Mouse (Mus musculus) adrenal gland, postnatal 36 days (tissue): ENCODE results near the gene Tmem274. TPM values are rescaled to one million over a fixed set of nuclear protein-coding genes. Genes with fewer than 3 reads are reported as not detected.
"Not testable (repeated sequence)": the region's sequence is repeated elsewhere in the genome, so short reads cannot be mapped to it uniquely, and the experiment has no call there.

Source experiments
- DNase-seq, 2 experiments: peaks; one replicate each; pipeline ENCODE4 v3.0.0; 2021; ENCODE audit warnings: mixed read lengths in 1 of 2
- long read RNA-seq, 2 experiments: library from polyadenylated mRNA; stranded (forward); transcript quantifications; one replicate each; pipeline ENCODE4 v2.0.0; 2021; ENCODE audit warnings: borderline sequencing depth in 2 of 2
- total RNA-seq, 2 experiments: library from RNA; stranded (reverse); gene quantifications; 2 replicates each; pipeline ENCODE4 v1.2.3; 2021

The Tmem274 gene
- total RNA-seq, result not detected
- long read RNA-seq, experiment 1, result 0 reads
- long read RNA-seq, experiment 2, result 0 reads

DNA sequence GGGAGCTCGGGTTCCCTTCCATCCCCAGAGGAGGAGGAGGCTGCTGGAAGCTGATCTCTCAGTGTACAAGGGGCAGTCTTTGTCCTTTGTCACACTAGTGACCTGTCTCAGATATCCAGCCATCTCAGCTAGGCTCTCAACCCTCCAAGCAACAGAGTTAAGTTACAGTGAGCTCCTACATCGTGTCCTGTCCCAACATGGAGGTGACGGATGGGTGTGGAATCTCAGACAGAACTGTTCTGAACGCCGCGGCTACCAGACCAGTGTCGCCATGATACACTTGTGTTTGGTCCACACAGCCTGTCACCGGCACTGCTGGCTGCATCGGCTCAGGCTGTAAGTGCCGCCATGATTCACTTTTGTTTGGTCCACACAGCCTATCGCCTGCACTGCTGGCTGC, at the start of gene Tmem274:
Tmem274 (plus strand) TSS at position 301 of the 400 bp plus-strand sequence.
- DNase-seq, result no peak

DNA sequence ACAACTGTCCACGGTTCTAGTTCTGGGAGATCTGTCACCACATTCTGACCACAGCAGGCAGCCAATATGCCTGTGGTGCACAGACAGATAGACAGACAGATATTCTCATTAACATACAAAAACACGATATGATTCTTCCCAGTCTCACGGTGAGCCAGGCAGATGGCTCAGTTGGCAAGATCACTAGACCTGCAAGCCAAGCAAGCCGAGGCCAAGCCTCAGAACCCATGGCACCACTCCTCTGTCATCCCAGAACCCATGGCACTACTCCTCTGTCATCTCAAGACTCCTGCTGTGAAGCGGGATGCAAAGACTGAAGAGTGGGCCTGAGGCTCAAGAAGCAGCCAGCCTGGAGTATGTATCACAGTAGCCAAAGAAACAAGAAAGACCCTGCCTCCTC, 47.6 kb upstream of the Tmem274 start:
- DNase-seq, result no peak

DNA sequence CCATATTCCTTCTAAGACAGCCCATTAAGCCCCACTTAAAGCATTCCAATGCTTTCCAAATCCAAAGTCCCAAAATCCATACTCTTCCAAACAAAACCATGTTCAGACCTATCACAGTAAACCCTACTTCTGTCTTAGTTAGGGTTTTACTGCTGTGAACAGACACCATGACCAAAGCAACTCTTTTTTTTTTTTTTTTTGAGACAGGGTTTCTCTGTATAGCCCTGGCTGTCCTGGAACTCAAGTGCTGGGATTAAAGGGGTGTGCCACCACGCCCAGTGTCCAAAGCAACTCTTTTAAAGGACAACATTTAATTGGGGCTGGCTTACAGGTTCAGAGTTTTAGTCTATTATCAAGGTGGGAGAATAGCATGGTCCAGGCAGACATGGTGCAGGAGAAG, 45.3 kb upstream of the Tmem274 start:
- DNase-seq, result not testable (repeated sequence)

DNA sequence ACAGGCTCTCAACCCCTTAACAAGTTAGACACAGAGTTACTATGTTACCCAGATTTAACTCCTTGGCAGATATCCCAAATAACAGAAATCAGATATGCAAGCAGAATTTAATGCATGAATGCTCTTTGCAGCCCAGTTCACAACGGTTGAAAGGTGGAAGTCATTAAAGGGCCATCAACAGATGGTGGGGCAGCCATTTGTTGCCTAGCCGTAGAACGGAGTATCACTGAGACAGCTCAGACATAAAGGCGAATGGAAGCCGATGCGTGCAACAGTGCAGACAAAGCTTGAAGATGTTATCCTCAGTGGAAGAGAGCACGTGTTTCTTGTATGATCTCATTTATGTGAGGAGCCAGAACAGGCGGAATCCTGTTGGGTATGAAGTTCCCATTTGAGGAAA, 36.6 kb upstream of the Tmem274 start:
- DNase-seq, result no peak

DNA sequence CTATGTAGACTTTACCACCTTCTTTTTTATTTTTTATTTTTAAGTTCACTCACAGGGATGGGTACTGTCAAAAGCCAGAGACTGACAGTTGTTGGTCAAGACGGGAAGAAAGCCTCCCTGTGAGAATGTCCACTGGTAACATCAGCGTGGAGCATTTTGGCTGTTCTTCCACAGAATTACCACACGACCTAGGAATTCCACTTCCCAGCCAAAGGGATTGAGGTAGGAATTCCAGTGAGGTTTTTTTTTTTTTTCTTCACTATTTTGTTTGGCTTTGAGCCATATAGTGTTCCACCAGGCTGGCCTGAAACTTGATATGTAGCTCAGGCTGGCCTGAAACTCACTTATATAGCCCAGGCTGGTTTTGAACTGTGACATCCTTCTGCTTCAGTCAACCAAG, 34.7 kb upstream of the Tmem274 start:
- DNase-seq, result no peak

DNA sequence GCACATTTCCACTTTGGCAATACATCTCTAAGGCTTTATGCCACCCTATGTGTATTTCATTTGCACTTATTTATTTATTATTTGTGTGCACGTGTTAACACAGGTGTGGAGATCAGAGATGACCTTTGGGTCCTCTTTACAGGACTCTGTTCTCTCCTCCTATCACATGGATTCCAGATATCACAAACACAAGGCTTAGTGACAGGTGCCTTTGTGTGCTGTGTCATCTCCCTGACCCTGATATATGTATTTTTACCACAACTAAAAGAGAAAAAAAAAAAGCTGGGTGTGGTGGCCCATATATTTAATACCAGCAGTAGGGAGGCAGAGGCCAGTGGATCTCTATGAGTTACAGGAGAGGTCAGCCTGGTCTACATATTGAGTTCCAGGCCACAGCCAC, 32.7 kb upstream of the Tmem274 start:
- DNase-seq, result no peak

DNA sequence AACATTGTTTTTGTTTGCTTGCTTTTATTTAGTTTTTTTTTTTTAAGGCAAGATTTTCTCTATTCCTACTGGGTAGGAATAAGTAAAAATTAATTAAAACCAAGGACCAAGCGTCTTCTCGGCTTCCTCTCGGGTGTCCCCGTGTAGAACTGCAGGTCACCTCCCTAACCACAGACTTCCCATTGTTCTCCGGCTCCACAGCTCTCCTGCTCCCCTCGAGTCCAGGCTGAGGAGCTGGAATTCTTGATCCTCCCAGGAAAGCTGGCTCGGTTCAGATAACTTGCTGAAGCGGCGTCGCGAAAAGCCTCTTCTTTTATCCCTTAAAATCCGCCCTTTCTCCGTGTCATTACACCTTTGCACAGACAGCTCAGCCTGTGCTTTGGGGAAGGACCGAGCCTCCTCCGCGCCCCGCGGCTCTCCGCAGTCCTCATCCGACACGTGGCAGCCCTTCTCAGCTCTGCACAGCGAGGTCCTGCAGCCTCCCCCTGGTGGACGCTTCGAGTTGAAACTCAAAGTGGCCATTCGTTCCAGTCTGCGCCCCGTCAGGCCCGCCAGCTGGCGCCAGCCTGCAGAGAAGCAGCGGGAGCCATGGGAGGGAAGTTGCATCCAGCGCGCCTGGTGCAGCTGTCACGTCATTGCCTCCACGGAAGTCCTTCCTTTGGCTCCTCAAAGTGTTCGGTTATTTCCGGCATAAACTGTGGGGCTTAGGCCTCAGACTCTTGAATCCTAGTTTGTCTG, 32.0 kb upstream of the Tmem274 start:
- DNase-seq, result peak; percentile 93 to 94

DNA sequence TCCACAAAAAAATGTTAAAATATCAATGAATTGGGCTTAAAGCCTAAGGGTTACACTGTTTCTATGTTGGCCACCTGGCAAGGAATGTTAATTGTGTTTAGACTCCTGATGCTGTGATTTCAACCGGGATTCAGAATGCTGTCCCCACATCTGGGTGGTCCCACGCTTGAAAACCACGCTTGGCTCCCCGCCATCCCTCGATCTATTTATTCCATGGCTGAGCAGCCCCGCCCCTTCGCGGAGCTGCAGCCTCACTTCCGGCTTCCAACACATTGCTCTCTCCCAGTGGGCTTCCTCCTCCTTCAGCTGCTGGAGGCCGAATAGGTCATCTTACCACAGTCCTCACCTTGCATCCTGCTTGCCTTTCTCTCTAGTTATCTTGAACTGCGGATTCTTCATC, 31.3 kb upstream of the Tmem274 start:
- DNase-seq, result peak; percentile 31 to 54

DNA sequence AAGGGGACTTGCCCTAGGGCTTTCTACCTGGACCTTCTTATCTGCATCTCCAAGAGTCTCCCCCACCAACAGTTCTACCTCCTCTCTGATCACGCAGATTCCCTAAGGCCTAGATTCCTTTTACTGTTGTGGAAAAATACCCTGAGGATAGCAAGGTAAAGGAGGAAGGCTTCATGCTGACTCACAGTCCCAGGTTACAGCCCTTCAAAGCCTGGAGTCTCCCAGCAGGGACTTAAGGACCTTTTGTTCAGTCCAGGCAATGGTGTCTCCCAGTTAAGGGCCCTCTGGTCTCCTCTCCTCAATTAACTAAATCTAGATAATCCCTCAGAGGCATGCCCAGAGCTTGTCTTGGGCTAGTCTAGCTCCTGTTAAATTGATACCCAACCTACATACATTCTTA, 30.9 kb upstream of the Tmem274 start:
- no peak for DNase-seq

DNA sequence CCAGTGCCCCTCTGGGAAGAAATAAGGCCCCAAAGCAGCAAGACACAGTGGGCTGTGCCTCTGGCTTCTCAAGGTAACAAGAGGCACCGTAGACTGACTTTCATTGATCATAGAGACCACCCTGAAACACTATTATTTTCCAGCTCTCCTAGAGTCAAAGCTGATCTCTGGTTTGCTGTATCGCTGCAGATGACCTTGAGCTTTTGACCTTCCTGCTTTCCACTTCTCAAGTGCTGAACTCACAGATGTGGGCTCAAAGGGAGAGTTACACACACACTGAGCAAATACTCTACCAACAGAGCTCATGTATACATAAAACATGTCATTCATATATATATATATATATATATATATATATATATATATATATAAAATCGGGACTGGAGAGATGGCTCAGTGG, 26.5 kb upstream of the Tmem274 start:
- no peak for DNase-seq

DNA sequence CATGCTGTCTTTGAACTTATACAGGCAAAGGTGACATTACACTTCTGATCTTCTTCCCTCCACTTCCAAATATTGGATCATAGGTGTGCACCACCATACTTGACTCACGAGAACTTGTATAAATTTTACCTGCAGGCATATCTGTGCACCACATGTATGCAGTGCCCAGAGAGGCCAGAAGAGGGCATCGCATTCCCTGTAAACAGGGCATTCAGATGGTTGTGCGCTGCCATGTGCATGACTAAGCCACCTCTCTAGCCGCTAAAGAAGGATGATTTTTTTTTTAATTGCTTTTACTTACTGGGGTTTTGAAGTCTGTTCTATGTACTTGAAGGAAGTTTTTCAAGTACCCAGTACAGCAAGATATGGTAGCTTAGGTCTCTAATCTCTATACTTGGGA, 23.5 kb upstream of the Tmem274 start:
- DNase-seq, result peak; percentile 55 to 60

DNA sequence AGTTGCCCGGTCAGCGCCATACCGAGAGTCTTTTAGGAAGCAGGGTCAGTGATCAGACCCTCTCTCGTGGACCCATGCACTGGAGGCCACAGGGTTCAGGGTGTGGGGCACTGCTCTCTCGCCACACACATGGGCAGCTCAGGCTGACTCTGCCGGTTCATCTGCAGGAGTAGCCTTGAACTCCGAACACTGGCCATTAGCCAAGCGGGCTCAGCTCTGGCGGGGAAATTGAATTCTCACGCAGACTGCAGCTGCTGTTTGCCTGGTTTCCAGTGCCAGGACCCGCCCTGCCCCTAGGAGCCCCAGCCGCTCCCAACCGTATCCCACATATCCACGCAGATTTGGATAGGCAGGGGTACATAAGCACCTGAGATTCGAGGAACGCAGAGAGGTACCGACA, 22.9 kb upstream of the Tmem274 start:
- DNase-seq, result peak; percentile 72 to 74

DNA sequence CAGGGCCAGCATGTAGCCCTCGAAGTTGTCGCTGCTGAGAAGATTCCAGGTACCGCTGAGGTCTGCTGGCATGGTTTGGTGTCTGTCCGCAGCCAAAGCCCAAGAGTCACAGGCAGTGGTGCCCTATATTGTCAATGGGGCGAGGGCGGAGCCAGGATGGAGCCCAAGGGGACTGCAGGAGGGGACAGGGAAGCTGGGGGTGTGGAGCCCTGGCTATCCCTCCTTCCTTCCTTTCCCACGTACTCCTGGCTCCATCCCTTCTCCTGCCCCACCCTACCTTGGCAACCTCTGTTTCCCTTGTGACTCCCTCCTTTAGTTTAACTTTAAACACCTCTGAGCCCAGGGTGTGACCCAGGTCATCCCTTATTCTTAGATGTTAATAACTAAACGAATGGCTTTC, 22.3 kb upstream of the Tmem274 start, which contains the start of gene Rbp7:
Rbp7 (minus strand) TSS at position 100 of the 400 bp plus-strand sequence.
- no peak for DNase-seq

DNA sequence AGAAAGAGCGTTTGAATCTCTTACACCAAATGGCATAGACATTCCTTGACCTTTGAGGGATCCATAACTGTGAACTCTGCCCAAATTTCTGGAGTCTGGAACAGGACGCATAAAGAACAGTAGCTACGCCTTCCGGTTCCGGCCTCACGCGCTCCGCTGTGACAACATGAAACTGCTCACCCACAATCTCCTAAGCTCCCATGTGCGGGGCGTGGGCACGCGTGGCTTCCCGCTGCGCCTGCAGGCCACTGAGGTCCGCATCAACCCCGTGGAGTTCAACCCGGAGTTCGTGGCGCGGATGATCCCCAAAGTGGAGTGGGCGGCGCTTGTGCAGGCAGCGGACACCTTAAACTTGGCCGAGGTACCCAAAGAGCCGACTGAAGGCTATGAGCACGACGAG, 20.0 kb upstream of the Tmem274 start:
- not testable (repeated sequence) for DNase-seq

DNA sequence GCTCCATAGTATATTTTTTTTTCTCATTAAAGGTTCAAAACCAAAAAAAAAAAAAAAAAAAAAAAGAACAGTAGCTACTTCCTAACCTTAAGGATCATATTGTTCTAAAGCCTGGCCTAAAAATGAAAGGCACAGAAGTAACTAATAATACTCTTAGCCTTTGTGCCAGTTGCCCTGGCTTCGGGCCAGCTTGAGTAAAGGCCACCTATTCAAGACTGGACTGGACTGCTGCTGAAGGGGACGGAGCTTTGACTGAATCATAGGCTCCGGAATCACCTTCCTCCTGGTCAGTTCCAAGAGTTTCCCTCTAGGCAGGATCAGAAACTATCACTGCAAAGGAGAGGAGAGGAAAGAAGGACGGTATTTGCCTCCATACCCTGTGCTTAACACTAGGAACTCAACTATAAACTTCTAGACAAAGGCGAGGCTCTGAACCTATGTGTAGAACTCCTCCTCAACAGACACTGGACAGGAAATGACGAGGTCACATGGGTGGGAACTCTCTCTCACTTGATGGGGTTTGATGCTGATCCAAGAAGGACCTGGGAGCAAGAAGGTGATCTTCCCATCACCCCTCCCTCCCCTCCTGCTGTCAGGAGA, 19.2 kb upstream of the Tmem274 start:
- DNase-seq, result peak; percentile 81 to 82

DNA sequence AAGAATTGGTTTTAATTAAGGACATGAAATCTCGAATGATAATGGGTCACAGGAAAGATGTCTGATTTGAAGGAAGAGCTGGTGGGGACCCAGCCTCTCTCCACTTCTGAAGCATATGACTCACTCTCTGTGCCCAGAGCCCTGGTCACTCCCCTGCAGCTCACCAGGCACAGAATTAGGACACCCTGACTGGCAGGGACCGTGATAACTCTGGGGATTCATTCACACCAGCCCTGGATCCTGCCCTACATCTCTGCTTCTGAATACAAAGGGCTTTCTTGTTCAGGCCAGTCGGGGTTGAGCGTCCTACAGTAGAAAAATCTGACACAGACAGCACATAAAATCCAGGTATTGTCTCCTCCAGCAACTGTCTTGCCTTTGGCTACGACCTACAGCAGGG, 18.7 kb upstream of the Tmem274 start:
- DNase-seq, result peak in 1 of 2 experiments; percentile 20

DNA sequence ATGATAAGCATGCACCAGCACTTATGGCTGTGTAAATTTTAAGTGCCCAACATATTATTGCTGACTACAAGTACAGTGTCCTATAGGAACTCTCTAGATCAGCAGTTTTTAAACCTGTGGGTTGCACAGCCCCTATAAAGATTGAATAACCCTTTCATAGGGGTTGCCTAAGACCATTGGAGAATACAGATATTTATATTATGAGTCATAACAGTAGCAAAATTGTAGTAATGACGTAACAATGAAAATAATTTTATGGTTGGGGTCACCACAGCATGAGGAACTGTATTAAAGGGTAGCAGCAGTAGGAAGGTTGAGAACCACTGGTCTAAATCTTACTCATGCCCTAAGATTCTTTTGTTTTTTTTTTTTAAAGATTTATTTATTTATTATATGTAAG, 17.8 kb upstream of the Tmem274 start:
- DNase-seq, result no peak

DNA sequence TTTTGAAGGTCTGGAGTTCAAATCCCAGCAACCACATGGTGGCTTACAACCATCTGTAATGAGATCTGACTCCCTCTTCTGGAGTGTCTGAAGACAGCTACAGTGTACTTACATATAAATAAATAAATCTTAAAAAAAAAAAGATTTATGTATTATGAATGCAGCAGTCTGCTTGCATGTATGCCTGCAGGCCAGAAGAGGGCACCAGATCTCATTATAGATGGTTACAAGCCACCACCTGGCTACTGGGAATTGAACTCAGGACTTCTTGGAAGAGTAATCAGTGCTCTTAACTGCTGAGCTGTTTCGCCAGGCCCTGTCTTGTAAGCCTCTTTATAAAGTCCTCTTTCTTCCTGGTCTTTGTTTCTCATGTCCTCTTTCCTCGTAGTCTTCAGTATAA, 16.7 kb upstream of the Tmem274 start:
- not testable (repeated sequence) for DNase-seq

DNA sequence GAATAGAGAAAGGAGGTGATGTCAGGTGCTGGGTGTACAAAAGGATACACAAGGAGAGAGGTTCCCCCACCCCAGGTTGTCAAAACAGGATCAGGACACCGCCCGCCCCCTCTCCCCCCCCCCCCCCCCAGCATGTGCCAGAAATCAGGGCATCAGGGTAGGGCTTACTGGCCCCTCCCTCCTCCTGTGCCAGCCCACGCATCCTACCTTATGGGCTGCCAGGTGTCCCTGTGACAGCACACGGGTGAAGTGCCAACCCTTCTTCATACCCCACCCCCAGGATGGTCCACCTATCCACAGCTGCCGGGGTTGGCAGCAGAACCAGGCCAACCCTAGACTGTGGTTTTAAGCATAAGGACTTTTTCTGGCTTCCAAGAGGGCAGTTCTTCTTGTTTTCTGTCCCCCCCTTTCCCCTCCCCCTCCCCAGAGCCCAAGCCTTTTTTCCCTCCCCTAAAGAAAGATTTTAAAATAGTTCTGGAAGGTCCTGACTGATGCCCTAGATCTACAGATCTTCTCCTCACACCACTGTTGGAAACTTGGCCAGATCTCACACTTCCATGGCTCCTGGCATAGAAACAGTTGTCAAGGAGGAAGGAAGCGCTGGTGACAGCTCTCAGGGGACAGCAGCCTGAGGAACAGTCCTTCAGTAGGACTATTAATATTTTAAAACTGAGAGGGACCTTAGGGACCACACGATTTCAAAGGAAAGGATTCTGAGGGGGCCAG, 15.4 kb upstream of the Tmem274 start:
- no peak for DNase-seq

DNA sequence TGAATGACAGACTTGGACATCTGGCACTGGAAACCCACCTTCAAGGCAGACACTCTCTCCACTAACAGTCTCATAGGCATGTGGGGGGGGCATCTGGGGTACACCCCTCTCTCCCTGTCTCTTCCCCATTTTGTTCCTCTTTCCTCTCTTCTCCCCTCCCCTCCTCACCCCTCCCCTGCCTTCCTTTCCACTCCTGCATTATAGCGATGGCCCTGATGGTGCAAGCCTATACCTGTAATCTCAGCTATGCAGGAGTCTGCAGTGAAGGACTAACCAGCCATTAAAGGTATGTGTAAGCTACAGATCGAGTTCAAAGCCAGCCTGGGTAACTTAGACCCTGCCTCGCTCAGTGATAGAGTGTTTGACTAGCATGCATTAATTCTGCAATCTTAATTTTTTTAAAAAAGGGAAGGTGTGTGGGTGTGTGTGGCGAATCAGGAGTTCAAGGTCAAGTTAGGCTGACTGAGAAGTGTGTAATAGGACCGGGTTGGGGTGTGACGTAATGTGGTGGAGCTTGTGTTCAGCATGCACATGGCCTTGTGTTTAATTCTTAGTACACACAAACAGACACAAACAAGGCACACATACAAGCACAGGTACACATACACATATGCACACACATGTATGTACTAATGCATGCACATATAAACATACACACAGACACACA, 14.7 kb upstream of the Tmem274 start:
- DNase-seq, result no peak

DNA sequence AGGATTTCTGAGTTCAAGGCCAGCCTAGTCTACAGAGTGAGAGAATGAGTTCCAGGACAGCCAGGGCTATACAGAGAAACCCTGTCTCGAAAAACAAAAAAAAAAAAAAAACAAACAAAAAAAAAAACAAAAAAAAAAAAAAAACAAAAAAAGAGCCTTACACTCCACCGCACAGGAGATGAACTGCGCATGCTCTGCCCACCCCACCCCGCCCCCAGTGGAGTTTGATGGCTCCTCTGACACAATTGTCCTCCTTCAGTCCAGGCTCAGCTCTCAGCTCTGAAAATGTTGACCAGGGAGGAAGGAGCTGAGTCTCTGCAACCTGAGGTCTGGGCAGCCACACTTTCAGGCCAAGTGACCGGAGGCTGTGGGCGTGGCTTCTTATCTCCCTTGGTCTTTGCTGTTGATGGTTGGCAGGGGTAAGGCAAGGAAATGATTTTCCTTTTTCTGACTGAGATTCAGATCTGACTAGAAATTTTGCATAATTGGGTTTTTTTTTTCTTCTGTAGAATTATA, 13.7 kb upstream of the Tmem274 start:
- no peak for DNase-seq

DNA sequence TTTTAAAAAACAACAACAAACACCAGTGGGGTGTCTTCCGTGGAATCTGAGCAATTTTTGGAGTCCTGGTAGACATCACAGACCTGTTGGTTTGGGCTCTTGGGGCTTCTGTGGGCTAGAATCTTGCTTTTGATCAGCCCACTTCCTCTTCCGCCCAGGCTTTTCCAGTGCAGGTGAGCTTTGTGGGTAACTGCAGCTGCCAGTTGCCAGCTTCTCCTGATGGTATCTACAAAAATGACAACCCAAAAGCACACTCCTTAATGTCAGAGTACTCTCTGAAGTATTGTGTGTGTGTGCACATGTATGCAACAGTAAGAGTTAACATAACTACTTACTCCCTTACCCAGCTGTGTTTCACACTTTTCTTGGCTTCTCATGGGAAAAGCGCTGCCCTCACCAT, 7.6 kb upstream of the Tmem274 start:
- no peak for DNase-seq
